Mouse (Mus musculus) midbrain, embryonic 10.5 days (tissue): Measurements from ENCODE around the gene Ttll6. TPM values are rescaled to one million over a fixed set of nuclear protein-coding genes. Genes with fewer than 3 reads are reported as not detected.

Source experiments
- DNase-seq: peaks from one replicate; pipeline ENCODE4 v3.0.0-alpha.2; 2017; ENCODE audit warnings: low spot score
- H3K27ac ChIP-seq: fragments of 300-500 bp; sonication (generic); replicated peaks from 2 replicates; pipeline ENCODE4 v1.5.1; 2016; ENCODE audit warnings: mild to moderate bottlenecking
- H3K27me3 ChIP-seq: fragments of 300-500 bp; sonication (generic); 2 replicates; pipeline ENCODE4 v1.6.1; 2016; ENCODE audit warnings: low read depth, mild to moderate bottlenecking; ENCODE audit not compliant: poor library complexity, severe bottlenecking
- H3K36me3 ChIP-seq: fragments of 300-500 bp; sonication (generic); 2 replicates; pipeline ENCODE4 v1.6.1; 2016; ENCODE audit warnings: mild to moderate bottlenecking, moderate library complexity
- H3K4me1 ChIP-seq: fragments of 300-500 bp; sonication (generic); 2 replicates; pipeline ENCODE4 v1.6.1; 2016
- H3K4me3 ChIP-seq: fragments of 300-500 bp; sonication (generic); 2 replicates; pipeline ENCODE4 v1.5.1; 2016; ENCODE audit warnings: mild to moderate bottlenecking, moderate library complexity
- H3K9me3 ChIP-seq: fragments of 300-500 bp; sonication (generic); replicated peaks from 2 replicates; pipeline ENCODE4 v1.6.1; 2016; ENCODE audit warnings: mild to moderate bottlenecking
- WGBS: fragments of 180-500 bp; shearing (Covaris S2); methylation state at CpG from one replicate; pipeline ENCODE4 v1.1.7; 2016; 5-methylcytosine and 5-hydroxymethylcytosine counted together
- polyA plus RNA-seq: library from polyadenylated mRNA; unstranded; fragments of >200 nt; fragmentation: Nextera tagmentation; extraction: Ambion mirVana; gene quantifications from 2 replicates; pipeline ENCODE4 v1.2.1, GENCODE M21; 2016

Ttll6 gene
- polyA plus RNA-seq, 1 experiment from 2014 or later, result not detected

DNA sequence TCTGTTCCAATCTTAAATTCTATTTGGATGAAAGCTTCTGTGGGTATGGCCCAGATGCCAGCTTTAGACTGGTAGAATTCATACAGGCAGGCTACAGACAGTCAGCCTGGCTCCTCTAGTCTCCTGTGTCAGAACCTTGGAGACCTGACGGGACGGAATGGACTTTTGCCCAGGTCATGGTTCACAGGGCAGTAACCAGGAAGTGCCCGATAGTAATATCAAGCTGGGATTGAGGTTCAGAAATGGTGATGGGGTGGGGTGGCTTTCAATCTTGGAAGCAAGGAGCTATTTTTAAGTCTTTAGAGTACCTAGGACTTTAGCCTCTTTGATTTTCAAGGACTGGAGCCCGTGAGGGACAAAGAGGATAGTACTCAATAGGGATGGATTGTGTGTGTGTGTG, 53.7 kb downstream of the Ttll6 start:
- WGBS, result 19% methylated on average over 4 of the region's 4 CpGs

DNA sequence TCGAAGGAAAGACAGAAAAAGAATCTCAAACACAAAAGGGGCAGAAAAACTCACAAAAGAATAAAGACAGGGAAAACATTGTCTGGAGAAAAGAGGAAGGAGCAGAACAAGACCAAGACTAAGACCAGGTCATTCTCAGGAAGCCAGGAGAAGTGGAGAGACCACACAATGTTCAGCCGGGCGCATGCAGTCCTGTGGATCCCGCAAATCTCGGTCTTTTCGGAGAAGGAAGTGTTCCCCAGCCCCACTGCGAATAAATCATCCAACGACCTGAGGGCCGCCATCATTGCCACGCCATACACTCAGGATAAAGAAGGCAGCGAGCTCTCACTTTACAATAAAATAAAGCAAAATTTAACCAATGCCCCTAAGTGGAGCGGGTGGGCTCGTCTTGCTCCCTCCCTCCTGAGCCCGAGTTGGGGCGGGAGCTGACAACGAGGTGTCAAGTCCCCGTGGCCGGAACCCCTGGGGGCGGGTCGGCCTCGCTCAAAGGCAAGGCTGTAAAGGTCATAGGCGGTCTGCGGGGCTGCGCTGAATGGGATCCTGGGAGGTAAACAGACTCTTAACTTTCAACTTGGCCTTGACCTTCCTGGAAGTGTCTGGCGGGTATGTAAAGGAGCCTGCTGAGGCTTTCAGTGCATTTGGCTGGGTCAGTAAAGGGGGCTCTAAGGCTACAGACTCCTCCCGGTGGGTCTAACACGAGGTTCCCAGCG, 56.4 kb downstream of the Ttll6 start:
- 1% methylated on average over 28 of the region's 28 CpGs for WGBS
- Histone ChIP-seq H3K27ac (no peak overlapping the region), H3K9me3 (no peaks in the 10 kb centered on the region), H3K36me3 (no peaks in the 10 kb centered on the region), H3K4me1 (peaks cover 9% of the 10 kb centered on the region), H3K27me3 (peaks cover 100% of the 10 kb centered on the region), H3K4me3 (no peak overlapping the region)
- peak; percentile 57 for DNase-seq

More for the DNA sequence above, 53.7 kb downstream of the Ttll6 start:
- peaks cover 8% of the 10 kb centered on the region for H3K9me3 ChIP-seq
- DNase-seq, result no peak
- H3K27me3 ChIP-seq, result peaks cover 100% of the 10 kb centered on the region
- no peaks in the 10 kb centered on the region for H3K36me3 ChIP-seq
- H3K27ac ChIP-seq, result no peak overlapping the region
- H3K4me3 ChIP-seq, result no peak overlapping the region
- H3K4me1 ChIP-seq, result peaks cover 4% of the 10 kb centered on the region; the same call in 1 of the 2 replicates

DNA sequence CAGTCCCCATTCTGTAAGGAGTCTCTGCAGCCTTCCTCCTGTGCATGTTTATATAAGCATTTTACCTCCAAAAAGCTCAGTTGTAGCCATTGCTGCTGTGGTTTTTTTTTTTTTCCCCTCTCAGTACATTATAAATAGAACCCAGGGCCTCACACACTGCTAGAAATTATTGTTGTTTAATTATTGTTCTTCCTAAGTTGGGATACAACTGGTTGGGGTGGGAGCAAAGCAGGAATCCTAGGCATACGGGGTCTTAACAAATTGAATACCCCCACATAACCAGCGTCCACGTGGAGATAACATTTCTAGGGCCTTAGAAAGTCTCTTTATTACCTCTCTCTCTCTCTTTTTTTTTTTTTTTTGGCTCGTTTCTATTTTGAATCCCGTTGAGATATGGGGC, 57.5 kb downstream of the Ttll6 start:
- Histone ChIP-seq H3K27ac (no peak overlapping the region), H3K9me3 (no peaks in the 10 kb centered on the region), H3K36me3 (no peaks in the 10 kb centered on the region), H3K4me1 (peaks cover 9% of the 10 kb centered on the region), H3K27me3 (peaks cover 100% of the 10 kb centered on the region), H3K4me3 (no peak overlapping the region)
- 5% methylated on average over 5 of the region's 5 CpGs for WGBS
- no peak for DNase-seq

DNA sequence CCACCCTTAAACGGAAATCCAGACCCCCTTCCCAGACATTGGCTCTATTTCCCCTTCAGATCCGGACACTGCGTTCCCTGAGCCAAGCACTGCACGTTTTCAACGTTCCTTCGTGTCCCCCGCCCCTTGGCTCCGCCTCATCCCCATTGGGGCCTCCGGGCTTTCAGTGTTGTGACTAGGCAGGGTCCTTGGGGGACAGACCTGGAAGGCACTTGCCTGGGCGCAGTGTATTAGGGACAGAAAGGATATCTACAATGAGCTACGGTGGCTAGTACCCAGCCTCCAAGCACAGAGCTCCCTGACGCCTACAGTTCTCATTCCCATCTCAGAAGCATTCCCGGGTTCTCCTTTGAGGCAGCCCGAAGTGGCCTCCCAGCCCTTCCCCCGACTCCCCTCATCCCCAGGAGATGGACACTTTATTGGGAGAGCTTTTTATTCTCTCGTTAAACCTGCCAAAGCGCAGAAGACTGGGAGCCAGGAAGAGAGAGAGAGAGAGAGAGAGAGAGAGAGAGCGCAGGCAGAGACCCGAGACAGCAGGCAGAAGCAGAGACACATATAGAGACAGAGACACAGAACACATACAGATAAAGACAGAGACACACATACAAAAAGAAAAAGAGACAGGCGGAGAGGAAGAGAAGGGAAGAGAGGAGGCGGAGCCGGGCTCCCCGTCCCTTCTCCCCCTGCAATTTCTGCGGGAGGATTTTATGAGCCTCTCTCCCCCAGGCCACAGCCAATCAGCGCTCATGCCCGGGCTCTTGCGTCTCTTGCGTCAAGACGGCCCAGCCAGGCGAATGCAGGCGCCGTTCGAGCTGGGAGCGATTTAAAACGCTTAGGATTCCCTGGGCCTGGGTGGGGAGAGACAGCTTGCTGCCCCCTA, 60.2 kb downstream of the Ttll6 start, which contains the start of gene Hoxb13:
Gene Hoxb13, plus strand, starts transcription at position 796 of the 880 bp plus-strand sequence.
- DNase-seq, result peak; percentile 52
- H3K27ac ChIP-seq, result no peak within 1 kb of the TSS

DNA sequence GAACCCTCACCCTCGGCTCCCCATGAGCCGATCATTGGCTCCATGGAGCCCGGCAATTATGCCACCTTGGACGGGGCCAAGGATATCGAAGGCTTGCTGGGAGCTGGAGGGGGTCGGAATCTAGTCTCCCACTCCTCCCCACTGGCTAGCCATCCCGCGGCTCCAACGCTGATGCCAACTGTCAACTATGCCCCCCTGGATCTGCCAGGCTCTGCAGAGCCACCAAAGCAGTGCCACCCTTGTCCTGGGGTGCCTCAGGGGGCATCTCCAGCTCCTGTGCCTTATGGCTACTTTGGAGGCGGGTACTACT, 60.8 kb downstream of the Ttll6 start:
- Histone ChIP-seq H3K27me3 (peaks cover 100% of the 10 kb centered on the region), H3K4me3 (no peak overlapping the region), H3K36me3 (no peaks in the 10 kb centered on the region), H3K27ac (no peak overlapping the region), H3K9me3 (no peaks in the 10 kb centered on the region), H3K4me1 (peaks cover 9% of the 10 kb centered on the region)
- DNase-seq, result no peak
- WGBS, result 2% methylated on average over 10 of the region's 10 CpGs

More for the DNA sequence above, 60.2 kb downstream of the Ttll6 start, which contains the start of gene Hoxb13:
- H3K36me3 ChIP-seq, result no peaks in the 10 kb centered on the region
- H3K27me3 ChIP-seq, result peaks cover 100% of the 10 kb centered on the region
- peaks cover 9% of the 10 kb centered on the region for H3K4me1 ChIP-seq
- WGBS, result under 1% methylated on average over 34 of the region's 35 CpGs
- no peaks in the 10 kb centered on the region for H3K9me3 ChIP-seq
- H3K4me3 ChIP-seq, result no peak within 1 kb of the TSS

DNA sequence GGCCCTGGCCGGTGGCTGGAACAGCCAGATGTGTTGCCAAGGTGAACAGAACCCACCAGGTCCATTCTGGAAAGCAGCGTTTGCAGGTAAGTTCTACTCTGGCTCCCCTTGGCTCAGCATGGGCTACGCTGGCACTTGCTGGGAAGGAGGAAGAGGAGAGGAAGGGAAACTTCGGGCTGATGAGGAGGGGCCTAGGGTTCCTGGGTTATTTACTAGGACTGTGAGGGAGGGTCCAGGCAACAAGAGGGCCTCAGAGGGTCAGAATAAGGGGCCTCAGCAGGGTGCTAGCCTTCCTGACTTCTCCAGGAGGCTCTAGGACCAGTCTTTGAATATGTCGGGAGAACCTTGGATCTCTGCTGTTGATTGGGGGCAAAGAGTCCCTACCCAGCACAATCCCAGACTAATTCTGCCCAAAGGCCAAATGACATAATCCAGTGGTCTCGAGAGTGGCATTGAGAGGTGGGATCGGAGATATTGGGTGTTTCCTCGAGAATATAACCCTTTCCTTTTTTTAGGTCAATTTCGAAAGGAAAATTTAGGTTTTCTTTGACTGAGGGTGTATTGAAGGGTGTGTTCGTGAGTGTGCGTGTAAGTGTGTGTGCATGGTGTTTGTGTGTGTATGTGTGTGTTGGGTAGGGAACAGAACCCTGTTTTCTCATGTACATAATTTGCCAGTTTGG, 61.5 kb downstream of the Ttll6 start:
- WGBS, result 9% methylated on average over 11 of the region's 11 CpGs
- no peak for DNase-seq
- H3K27ac ChIP-seq, result no peak overlapping the region

DNA sequence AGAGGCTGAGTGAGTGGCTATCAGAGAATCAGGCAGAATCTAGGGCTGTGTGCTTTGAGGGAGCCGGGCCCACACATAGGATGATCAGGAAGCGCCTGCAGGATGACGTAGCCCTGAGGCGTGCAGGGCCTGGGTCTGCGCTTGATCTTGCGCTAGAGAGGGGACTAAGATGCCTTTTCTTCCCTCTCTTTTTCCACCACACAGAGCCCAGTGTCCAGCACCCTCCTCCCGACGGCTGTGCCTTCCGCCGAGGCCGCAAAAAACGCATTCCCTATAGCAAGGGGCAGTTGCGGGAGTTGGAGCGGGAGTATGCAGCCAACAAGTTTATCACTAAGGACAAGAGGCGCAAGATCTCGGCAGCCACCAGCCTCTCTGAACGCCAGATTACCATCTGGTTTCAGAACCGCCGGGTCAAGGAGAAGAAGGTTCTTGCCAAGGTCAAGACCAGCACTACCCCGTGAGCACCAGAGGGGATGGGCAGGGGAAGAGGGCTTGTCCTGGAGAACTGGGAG, 62.2 kb downstream of the Ttll6 start:
- H3K4me1 ChIP-seq, result peaks cover 4% of the 10 kb centered on the region; the same call in 1 of the 2 replicates
- H3K4me3 ChIP-seq, result no peak overlapping the region
- H3K36me3 ChIP-seq, result no peaks in the 10 kb centered on the region
- no peak overlapping the region for H3K27ac ChIP-seq
- H3K9me3 ChIP-seq, result no peaks in the 10 kb centered on the region
- peaks cover 100% of the 10 kb centered on the region for H3K27me3 ChIP-seq
- WGBS, result 2% methylated on average over 20 of the region's 20 CpGs
- DNase-seq, result peak; percentile 35

More for the DNA sequence above, 61.5 kb downstream of the Ttll6 start:
- H3K27me3 ChIP-seq, result peaks cover 100% of the 10 kb centered on the region
- no peaks in the 10 kb centered on the region for H3K36me3 ChIP-seq
- peaks cover 7% of the 10 kb centered on the region for H3K4me1 ChIP-seq
- H3K4me3 ChIP-seq, result no peak overlapping the region
- no peaks in the 10 kb centered on the region for H3K9me3 ChIP-seq

DNA sequence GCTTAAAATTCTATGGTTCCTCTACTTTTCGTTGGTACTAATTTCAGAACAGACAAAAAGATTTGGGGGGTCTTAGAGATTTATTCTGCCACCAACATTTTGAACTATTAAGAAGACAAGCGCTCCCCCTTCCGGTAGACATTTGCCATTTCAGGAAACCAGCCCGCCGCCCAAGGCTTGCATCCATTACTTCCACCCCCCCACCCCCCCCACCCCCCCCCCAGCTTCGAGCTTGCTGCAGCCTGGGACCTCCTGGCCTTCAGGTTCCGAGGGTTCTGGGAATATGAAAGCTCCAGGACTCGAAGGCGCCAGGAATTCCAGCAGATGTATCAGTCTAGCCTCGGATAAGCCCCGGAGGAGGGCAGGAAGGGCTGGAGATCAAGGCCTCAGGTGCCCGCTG, 65.1 kb downstream of the Ttll6 start:
- Histone ChIP-seq H3K4me3 (no peak overlapping the region), H3K36me3 (no peaks in the 10 kb centered on the region), H3K27ac (no peak overlapping the region), H3K27me3 (peaks cover 100% of the 10 kb centered on the region), H3K4me1 (peaks cover 9% of the 10 kb centered on the region; the same call in 1 of the 2 replicates), H3K9me3 (no peaks in the 10 kb centered on the region)
- peak; percentile 47 for DNase-seq
- 2% methylated on average over 12 of the region's 12 CpGs for whole genome bisulfite sequencing

DNA sequence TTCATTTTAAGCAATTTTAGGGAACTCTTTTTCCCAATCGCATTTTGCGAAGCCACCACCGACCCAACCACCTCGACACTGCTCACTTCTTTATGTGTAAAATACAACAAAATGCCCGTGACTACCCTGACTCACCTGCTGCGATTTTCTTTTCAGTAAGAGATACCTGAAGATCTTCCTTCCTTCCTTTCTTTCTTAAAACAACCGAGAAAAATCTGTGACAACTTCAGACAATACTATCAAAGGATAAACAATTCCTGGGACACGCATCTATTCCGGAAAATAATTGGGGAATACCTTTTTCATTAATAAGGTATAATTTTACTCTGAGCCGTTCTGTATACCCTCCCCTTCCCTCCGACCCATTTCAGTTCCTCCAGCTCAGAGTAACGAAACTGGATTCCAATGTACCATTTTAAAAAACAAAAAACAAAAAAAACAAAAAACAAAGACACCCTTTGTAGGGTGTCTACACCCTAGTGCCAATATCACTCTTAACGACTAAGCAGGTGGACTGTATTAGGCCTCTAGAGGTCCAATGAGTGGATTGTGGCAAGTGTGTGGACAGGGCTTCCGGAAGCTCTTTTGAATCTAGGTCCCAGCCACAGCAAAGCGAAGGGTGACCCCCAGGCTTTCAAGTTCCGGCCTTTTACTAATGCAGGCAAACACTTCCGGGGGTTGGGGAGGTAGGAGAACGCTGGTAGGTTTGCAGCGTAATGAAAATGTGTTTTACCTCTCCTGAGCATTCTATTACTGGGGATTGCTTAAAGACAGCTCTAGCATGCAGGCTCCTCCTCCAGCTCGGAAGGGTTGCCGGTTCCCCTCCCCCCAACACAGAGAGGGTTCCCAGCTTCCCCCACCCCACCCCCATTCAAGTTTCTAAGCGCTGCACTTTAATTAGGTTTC, 65.8 kb downstream of the Ttll6 start:
- peak; percentile 28 for DNase-seq

DNA sequence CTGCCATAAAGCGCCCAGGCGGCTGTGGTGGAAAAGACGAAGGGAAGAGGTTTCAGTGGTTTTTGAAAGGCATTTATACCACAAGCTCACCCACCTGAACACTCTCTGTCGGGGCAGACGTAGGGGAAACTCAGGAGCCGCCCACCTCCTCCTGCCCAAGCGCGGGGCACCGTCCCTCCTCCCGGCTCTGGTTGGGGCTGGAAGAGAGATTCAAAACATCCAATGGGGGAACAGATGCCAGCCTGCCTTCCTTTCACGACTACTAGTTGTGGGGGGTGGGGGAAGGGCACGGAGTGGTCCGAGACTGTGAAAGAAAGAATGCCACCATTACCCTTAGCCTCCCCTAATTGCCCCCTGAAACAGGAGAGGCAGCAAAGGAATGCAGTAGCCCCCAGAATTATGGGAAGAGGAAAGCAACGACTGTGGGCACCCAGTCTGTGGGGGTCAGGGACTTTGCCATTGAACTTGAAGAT, 66.6 kb downstream of the Ttll6 start:
- H3K4me1 ChIP-seq, result peaks cover 5% of the 10 kb centered on the region; the same call in 1 of the 2 replicates
- H3K27me3 ChIP-seq, result peaks cover 100% of the 10 kb centered on the region
- no peak overlapping the region for H3K27ac ChIP-seq
- no peak for DNase-seq
- H3K9me3 ChIP-seq, result no peaks in the 10 kb centered on the region
- WGBS, result under 1% methylated on average over 14 of the region's 14 CpGs
- no peak overlapping the region for H3K4me3 ChIP-seq
- H3K36me3 ChIP-seq, result no peaks in the 10 kb centered on the region

More for the DNA sequence above, 65.8 kb downstream of the Ttll6 start:
- H3K9me3 ChIP-seq, result no peaks in the 10 kb centered on the region
- WGBS, result 2% methylated on average over 22 of the region's 22 CpGs
- no peak overlapping the region for H3K27ac ChIP-seq
- no peaks in the 10 kb centered on the region for H3K36me3 ChIP-seq
- peaks cover 100% of the 10 kb centered on the region for H3K27me3 ChIP-seq
- no peak overlapping the region for H3K4me3 ChIP-seq
- peaks cover 5% of the 10 kb centered on the region; the same call in 1 of the 2 replicates for H3K4me1 ChIP-seq

DNA sequence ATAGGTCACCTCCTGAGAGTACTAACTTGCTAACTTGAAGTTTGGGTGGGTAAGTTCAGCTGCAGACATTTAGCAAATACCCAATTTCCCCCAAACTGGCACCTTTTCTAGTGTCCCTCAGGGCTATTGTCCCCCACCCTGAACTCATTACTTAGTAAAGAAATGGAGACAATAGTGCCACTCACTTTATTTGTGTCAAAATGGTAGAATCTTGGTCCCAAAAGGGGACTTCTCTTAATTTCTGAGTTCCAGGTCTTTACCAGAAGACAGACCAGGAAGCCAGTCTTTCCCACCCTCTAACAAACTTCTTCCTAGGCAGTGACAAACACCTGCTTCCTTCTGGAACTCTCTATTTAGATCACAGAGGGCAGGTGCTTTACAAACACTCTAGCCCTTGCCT, 68.2 kb downstream of the Ttll6 start:
- peaks cover 100% of the 10 kb centered on the region for H3K27me3 ChIP-seq
- peaks cover 5% of the 10 kb centered on the region; the same call in 1 of the 2 replicates for H3K4me1 ChIP-seq
- no peak for DNase-seq
- H3K36me3 ChIP-seq, result no peaks in the 10 kb centered on the region
- no peak overlapping the region for H3K4me3 ChIP-seq
- no peaks in the 10 kb centered on the region for H3K9me3 ChIP-seq
- H3K27ac ChIP-seq, result no peak overlapping the region
